Mouse (Mus musculus) hindbrain, embryonic 10.5 days (tissue): ENCODE results near the gene Mras. TPM values are rescaled to one million over a fixed set of nuclear protein-coding genes. Genes with fewer than 3 reads are reported as not detected.

Experiments used
- DNase-seq: peaks from one replicate; pipeline ENCODE4 v3.0.0-alpha.2; 2017; ENCODE audit warnings: low spot score
- H3K27ac ChIP-seq: fragments of 300-500 bp; sonication (generic); 2 replicates; pipeline ENCODE4 v1.5.1; 2016; ENCODE audit warnings: mild to moderate bottlenecking, moderate library complexity
- H3K27me3 ChIP-seq: fragments of 300-500 bp; sonication (generic); 2 replicates; pipeline ENCODE4 v1.6.1; 2016; ENCODE audit warnings: mild to moderate bottlenecking; ENCODE audit not compliant: poor library complexity, insufficient read depth, severe bottlenecking
- H3K36me3 ChIP-seq: fragments of 300-500 bp; sonication (generic); 2 replicates; pipeline ENCODE4 v1.6.1; 2016; ENCODE audit warnings: mild to moderate bottlenecking, moderate library complexity
- H3K4me1 ChIP-seq: fragments of 300-500 bp; sonication (generic); replicated peaks from 2 replicates; pipeline ENCODE4 v1.6.1; 2016; ENCODE audit warnings: mild to moderate bottlenecking
- H3K4me3 ChIP-seq: fragments of 300-500 bp; sonication (generic); 2 replicates; pipeline ENCODE4 v1.5.1; 2016; ENCODE audit warnings: mild to moderate bottlenecking, moderate library complexity
- H3K9me3 ChIP-seq: fragments of 300-500 bp; sonication (generic); 2 replicates; pipeline ENCODE4 v1.6.1; 2016; ENCODE audit warnings: mild to moderate bottlenecking, moderate library complexity
- WGBS: fragments of 180-500 bp; shearing (Covaris S2); methylation state at CpG from one replicate; pipeline ENCODE4 v1.1.7; 2016; 5-methylcytosine and 5-hydroxymethylcytosine counted together
- polyA plus RNA-seq: library from polyadenylated mRNA; unstranded; fragments of >200 nt; fragmentation: Nextera tagmentation; extraction: Ambion mirVana; gene quantifications from 2 replicates; pipeline ENCODE4 v1.2.1, GENCODE M21; 2016

Mras gene
- polyA plus RNA-seq: 10.9 and 16.0 TPM in 2 replicates

GRCm38 (mm10) chr9:99437031-99437764 is at the start of gene Mras:
Mras (minus strand) TSS chr9:99437381.
- H3K9me3 ChIP-seq: no peaks in the 10 kb centered on the region
- H3K4me1 ChIP-seq: peaks cover 37% of the 10 kb centered on the region
- H3K36me3 ChIP-seq: no peaks in the 10 kb centered on the region
- peaks cover 45% of the 10 kb centered on the region for H3K27me3 ChIP-seq
- 17% methylated on average over 27 of the region's 27 CpGs for WGBS
- peak within 1 kb of the TSS; percentile 90 for H3K27ac ChIP-seq
- peak within 1 kb of the TSS; percentile 69 for H3K4me3 ChIP-seq
- DNase-seq: no peak

GRCm38 (mm10) chr9:99485144-99485543 is 48.0 kb upstream of the Mras start:
- H3K27me3 ChIP-seq: no peaks in the 10 kb centered on the region
- DNase-seq: no peak
- H3K9me3 ChIP-seq: no peaks in the 10 kb centered on the region
- 95% methylated on average over 4 of the region's 4 CpGs for WGBS
- no peak overlapping the region for H3K4me3 ChIP-seq
- no peak overlapping the region for H3K27ac ChIP-seq
- peaks cover 97% of the 10 kb centered on the region for H3K36me3 ChIP-seq
- no peaks in the 10 kb centered on the region for H3K4me1 ChIP-seq

GRCm38 (mm10) chr9:99484632-99485031 is 47.5 kb upstream of the Mras start:
- Histone ChIP-seq H3K27ac (no peak overlapping the region), H3K4me1 (no peaks in the 10 kb centered on the region), H3K4me3 (no peak overlapping the region), H3K27me3 (no peaks in the 10 kb centered on the region), H3K36me3 (peaks cover 93% of the 10 kb centered on the region), H3K9me3 (no peaks in the 10 kb centered on the region)
- DNase-seq: no peak

DNA sequence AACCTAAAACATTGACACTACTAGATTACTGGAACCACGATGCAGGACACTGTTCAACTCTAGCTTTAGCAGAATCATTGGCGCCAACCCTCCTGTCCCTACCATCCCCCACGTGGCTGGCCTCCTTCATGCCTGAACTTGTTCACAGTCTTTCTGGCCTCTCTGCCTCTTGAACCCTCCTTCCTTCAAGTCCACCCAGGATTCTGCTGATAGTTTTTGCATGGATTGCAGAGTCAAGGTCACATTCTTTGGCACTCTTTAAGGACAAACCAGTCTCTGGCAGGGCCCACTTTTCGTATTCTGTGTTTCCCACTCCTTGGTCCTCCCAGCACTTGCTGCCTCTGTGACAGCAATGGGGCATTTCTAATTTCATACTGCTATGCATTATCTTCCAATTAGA is 46.0 kb upstream of the Mras start:
- Histone ChIP-seq H3K27ac (no peak overlapping the region), H3K36me3 (peaks cover 90% of the 10 kb centered on the region), H3K27me3 (no peaks in the 10 kb centered on the region), H3K4me3 (no peak overlapping the region), H3K9me3 (no peaks in the 10 kb centered on the region), H3K4me1 (no peaks in the 10 kb centered on the region)
- WGBS: 91% methylated on average over 4 of the region's 4 CpGs
- DNase-seq: no peak

DNA sequence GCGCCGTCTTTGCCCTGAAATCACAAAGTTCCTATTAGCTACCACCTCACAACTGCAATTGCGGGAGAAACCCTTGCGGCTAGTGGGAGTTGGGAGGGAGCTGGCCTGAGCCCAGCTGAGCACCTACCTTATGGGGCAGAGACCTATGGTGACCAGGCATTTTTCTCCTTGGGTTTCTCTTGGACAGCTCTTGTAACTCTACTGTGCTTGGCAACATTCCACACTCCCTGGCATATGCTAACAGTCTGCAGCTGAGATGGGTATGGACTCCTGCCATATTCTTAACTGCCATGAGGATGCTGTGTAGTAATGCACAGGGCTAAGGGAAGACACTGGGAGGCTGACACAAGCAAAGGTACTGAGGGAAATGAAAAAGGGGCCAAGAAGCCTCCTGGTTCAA is 43.6 kb upstream of the Mras start:
- Histone ChIP-seq H3K4me3 (no peak overlapping the region), H3K36me3 (peaks cover 75% of the 10 kb centered on the region), H3K27ac (no peak overlapping the region), H3K27me3 (no peaks in the 10 kb centered on the region), H3K9me3 (no peaks in the 10 kb centered on the region), H3K4me1 (no peaks in the 10 kb centered on the region)
- DNase-seq: no peak
- 95% methylated on average over 4 of the region's 4 CpGs for WGBS

GRCm38 (mm10) chr9:99479181-99479711 is 42.1 kb upstream of the Mras start:
- no peak for DNase-seq
- no peaks in the 10 kb centered on the region for H3K9me3 ChIP-seq
- WGBS: 91% methylated on average over 9 of the region's 9 CpGs
- H3K27ac ChIP-seq: no peak overlapping the region
- no peaks in the 10 kb centered on the region for H3K4me1 ChIP-seq
- H3K27me3 ChIP-seq: no peaks in the 10 kb centered on the region
- no peak overlapping the region for H3K4me3 ChIP-seq
- H3K36me3 ChIP-seq: peaks cover 76% of the 10 kb centered on the region

GRCm38 (mm10) chr9:99471334-99471733 is 34.2 kb upstream of the Mras start:
- Histone ChIP-seq H3K36me3 (peaks cover 23% of the 10 kb centered on the region), H3K27ac (no peak overlapping the region), H3K27me3 (no peaks in the 10 kb centered on the region), H3K9me3 (no peaks in the 10 kb centered on the region), H3K4me3 (no peak overlapping the region), H3K4me1 (no peaks in the 10 kb centered on the region)
- 86% methylated on average over 7 of the region's 7 CpGs for WGBS
- DNase-seq: no peak

DNA sequence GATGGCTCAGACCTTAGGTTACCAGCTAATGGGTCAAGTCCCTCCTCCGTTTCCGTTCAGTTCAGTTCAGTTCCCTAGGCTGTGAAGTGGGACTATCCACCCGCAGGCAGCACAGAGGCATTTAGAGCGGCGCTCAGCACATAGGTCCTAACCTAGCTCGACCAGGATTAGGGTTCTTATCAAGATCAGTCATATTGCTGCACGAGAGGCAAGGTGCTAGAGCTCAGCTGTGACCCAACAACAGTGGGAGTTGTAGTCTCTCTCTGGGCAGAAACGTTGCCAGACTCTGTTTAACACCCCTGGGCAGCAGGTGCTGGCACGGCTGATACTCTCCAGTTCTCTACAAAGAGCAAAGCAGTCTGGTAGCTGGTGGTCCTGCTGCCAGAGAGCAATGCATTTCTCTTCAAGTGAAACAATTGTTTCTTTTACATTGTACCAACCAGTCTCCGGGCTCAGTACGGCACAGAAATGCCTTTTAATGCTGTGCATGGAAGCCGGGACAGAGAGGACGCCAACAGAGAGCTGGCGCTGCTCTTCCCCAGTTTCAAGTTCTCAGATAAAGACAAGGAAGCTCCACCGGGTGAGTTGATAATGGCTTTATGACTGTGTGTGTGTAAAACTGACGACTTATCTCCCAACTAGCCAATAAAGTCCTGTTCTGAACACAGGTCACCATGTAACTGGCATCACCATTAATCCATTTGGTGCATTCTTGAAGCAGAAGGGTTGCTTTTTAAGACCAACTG is 33.3 kb upstream of the Mras start:
- Histone ChIP-seq H3K4me3 (no peak overlapping the region), H3K4me1 (no peaks in the 10 kb centered on the region), H3K27me3 (no peaks in the 10 kb centered on the region), H3K36me3 (peaks cover 14% of the 10 kb centered on the region), H3K9me3 (no peaks in the 10 kb centered on the region), H3K27ac (no peak overlapping the region)
- no peak for DNase-seq
- WGBS: 83% methylated on average over 16 of the region's 16 CpGs

GRCm38 (mm10) chr9:99469681-99470273 is 32.6 kb upstream of the Mras start:
- H3K27me3 ChIP-seq: no peaks in the 10 kb centered on the region
- H3K9me3 ChIP-seq: no peaks in the 10 kb centered on the region
- no peak overlapping the region for H3K27ac ChIP-seq
- DNase-seq: no peak
- H3K36me3 ChIP-seq: peaks cover 7% of the 10 kb centered on the region
- H3K4me1 ChIP-seq: no peaks in the 10 kb centered on the region
- no peak overlapping the region for H3K4me3 ChIP-seq
- 65% methylated on average over 8 of the region's 8 CpGs for WGBS

DNA sequence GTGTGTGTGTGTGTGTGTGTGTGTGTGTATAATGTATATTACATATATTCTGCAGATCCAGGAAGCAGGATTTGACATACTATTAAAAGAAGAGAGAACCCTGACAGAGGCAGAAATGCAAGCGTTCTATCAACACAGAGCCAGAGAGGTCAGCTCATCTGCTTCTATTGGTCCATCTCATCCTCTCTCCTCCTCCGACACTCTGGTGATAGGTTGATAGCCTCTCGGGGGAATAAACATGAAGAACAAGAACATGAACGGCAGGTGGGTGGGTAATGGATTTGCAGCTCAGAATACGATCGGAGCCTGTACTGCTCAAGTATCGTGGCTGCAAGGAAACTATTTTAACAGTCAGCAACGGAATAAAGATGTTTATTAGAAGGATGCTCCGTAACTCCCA is 31.4 kb upstream of the Mras start:
- H3K9me3 ChIP-seq: no peaks in the 10 kb centered on the region
- 89% methylated on average over 9 of the region's 9 CpGs for WGBS
- no peaks in the 10 kb centered on the region for H3K36me3 ChIP-seq
- DNase-seq: no peak
- H3K4me3 ChIP-seq: no peak overlapping the region
- no peaks in the 10 kb centered on the region for H3K27me3 ChIP-seq
- no peak overlapping the region for H3K27ac ChIP-seq
- H3K4me1 ChIP-seq: no peaks in the 10 kb centered on the region

GRCm38 (mm10) chr9:99464876-99465275 is 27.7 kb upstream of the Mras start:
- 86% methylated on average over 6 of the region's 6 CpGs for WGBS
- no peaks in the 10 kb centered on the region for H3K27me3 ChIP-seq

DNA sequence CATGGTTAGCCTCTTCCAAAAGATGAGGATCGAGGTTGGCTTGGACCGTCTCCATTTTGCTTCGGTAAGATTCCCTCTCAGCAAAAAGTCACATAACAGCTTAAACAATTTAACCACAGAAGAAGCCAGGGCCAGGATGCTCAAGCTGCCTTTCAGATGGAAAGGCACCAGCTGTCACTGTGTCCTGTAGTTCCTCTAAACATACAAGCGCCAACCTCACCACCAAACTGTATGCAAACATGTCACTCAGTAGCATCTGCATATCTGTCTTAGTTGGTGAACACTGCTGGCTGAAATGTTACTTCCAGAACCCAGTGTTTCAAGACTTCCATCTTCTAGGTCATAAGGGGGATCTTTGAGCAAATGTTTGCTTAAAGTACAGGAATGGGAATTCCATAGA is 22.5 kb upstream of the Mras start:
- 93% methylated on average over 4 of the region's 4 CpGs for WGBS
- no peaks in the 10 kb centered on the region for H3K27me3 ChIP-seq
- DNase-seq: no peak
- 0 out of 2 replicates have a peak, but pooled peaks cover 4% of the 10 kb centered on the region for H3K4me1 ChIP-seq
- no peaks in the 10 kb centered on the region for H3K9me3 ChIP-seq
- no peak overlapping the region for H3K27ac ChIP-seq
- no peaks in the 10 kb centered on the region for H3K36me3 ChIP-seq
- no peak overlapping the region for H3K4me3 ChIP-seq

More at GRCm38 (mm10) chr9:99464876-99465275, 27.7 kb upstream of the Mras start:
- Histone ChIP-seq H3K36me3 (no peaks in the 10 kb centered on the region), H3K4me1 (0 out of 2 replicates have a peak, but pooled peaks cover 4% of the 10 kb centered on the region), H3K4me3 (no peak overlapping the region), H3K9me3 (no peaks in the 10 kb centered on the region), H3K27ac (no peak overlapping the region)
- DNase-seq: no peak
